Mouse (Mus musculus): Measurements from ENCODE around the gene Cbx5.

Cbx5 gene

GRCm38 (mm10) chr15:103145635-103146299, 93.8 kb downstream of the Cbx5 start:
- DNase-seq (ENCODE audit: low read depth, low spot score), result no peak

GRCm38 (mm10) chr15:103144176-103144575, 95.4 kb downstream of the Cbx5 start:
- DNase-seq (ENCODE audit: low read depth, low spot score), result no peak

Measured in embryo, embryonic 11.5 days (tissue).